Mouse (Mus musculus): Measurements from ENCODE around the gene Camkv. TPM values are rescaled to one million over a fixed set of nuclear protein-coding genes. Genes with fewer than 3 reads are reported as not detected.

Camkv gene
- total RNA-seq, 2 experiments from 2014 or later: 0.22 TPM; not detected in 1

- DNase-seq: no peak
- Histone ChIP-seq H3K4me3 (no peak overlapping the region), H3K27ac (0 out of 2 replicates have a peak overlapping the region, but pooled peaks have one; percentile 9)
- no peak for TF ChIP-seq CTCF (IDR thresholded peaks at IDR 0.05)
- intact Hi-C loops (cut with DNase I): no loop called here
These were observed 36.4 kb downstream of the Camkv start for GRCm38 (mm10) chr9:107971690-107972541.

- DNase-seq: no peak
- intact Hi-C loops (cut with DNase I): no loop called here
- no peak for TF ChIP-seq CTCF (IDR thresholded peaks at IDR 0.05)
- Histone ChIP-seq H3K27ac (peak overlapping the region; percentile 84), H3K4me3 (peak overlapping the region; percentile 71; the same call in 1 of the 2 replicates)
These were observed 39.2 kb downstream of the Camkv start for GRCm38 (mm10) chr9:107974491-107975171.

DNA sequence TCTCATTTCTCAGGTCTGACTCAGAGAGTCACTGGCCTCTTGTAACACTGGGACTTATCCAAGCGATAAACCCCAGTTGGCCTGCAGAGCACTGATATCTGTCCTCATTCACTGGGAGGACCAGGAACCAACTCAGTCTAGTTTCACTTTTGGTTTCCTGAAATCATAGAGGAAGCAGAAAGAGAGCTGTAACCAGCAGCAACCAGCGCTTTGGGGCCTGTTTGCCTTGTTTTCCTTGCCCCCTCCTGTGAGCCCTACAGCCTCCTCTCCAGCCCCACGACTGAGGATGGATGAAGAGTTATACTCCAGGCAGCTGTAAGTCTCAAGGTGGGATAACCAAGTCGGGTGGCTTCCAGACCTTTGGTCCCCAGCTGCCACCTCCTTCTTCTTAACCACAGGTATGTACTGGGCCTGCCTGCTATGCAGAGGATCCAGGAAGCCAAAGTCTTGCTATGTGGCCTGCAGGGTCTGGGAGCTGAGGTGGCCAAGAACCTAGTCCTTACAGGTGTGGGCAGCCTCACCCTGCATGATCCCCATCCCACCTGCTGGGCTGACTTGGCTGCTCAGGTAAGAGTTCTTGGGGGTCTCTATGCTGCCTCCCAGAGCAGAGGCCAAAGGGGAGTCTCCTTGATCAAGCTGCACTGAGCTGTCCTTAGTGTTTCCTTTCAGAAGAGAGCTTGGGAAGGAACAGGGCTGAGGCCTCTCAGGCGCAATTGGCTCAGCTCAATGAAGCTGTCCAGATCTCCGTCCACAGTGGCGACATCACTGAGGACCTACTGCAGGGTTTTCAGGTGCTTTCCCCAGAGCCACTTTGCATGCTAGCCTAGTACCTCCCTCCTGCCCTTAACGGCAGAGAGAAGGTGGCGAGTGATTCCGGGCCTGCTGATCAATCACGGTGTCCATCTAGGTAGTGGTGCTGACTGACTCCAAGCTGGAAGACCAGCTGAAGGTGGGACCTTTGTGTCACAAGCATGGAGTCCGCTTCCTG is 40.2 kb downstream of the Camkv start, which contains the start of gene Uba7:
TSS of gene Uba7 (plus strand) at position 107 of the 988 bp plus-strand sequence.
- no peak for TF ChIP-seq CTCF (IDR thresholded peaks at IDR 0.05)
- intact Hi-C loops (cut with DNase I): no loop called here
- Histone ChIP-seq H3K27ac (peak within 1 kb of the TSS; percentile 84), H3K4me3 (peak within 1 kb of the TSS; percentile 71)
- no peak for DNase-seq

DNA sequence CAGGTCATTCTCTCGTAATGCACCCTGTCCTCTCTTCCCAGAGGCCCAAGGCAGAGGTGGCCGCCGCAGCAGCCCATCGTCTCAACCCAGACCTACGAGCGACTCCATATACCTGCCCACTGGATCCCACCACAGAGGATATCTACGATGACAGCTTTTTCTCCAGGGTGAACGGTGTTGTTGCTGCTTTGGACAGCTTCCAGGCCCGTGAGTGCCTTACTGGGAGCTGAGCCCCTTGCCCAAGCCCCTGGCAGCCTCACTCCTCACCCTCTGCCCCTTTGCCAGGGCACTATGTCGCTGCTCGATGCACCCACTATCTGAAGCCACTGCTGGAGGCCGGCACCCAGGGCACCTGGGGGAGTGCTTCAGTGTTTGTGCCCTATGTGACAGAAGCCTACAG is 43.3 kb downstream of the Camkv start:
- no peak for TF ChIP-seq CTCF (IDR thresholded peaks at IDR 0.05)
- H3K27ac ChIP-seq: no peak overlapping the region
- intact Hi-C loops (cut with DNase I): no loop called here

GRCm38 (mm10) chr9:107981684-107982605 is 46.5 kb downstream of the Camkv start:
- TF ChIP-seq CTCF (IDR thresholded peaks at IDR 0.05): no peak
- intact Hi-C loops (cut with DNase I): no loop called here
- no peak for DNase-seq
- Histone ChIP-seq H3K27ac (peak overlapping the region; percentile 89), H3K4me3 (peak overlapping the region; percentile 73)

More for the DNA sequence above, 43.3 kb downstream of the Camkv start:
- no peak overlapping the region for H3K4me3 ChIP-seq
- no peak for DNase-seq

- no peak for TF ChIP-seq CTCF (IDR thresholded peaks at IDR 0.05)
- Histone ChIP-seq H3K4me3 (peak within 1 kb of the TSS; percentile 73), H3K27ac (peak within 1 kb of the TSS; percentile 89)
- intact Hi-C loops (cut with DNase I): no loop called here
- peak; percentile 72 for DNase-seq
These were observed 47.3 kb downstream of the Camkv start, which contains the start of gene Gm20661 for GRCm38 (mm10) chr9:107982681-107983346. Gene Gm20661 (plus strand): TSS chr9:107983058.

DNA sequence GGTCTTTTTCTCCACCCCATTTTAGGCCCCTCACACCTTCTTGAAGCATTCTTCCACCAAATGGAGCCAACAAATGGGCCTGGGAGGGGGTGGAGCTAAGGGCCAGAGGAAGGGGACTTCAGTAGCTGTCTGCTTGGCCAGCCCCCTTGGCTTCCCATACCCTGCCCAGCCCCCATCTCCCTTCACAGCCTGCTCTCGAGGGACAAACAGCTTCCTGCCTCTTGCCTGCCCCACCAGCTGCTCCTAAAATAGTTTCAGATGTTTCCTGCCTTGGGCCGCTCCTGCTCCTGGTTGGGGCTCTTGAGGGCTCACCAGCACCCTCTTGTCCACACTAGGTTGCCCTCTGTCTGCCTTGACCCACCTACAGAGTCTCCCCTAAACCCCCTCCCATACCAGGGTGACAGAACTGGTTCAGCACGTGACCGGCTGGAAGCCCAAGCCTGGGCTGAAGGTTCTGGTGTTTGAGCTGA is 48.0 kb downstream of the Camkv start:
- intact Hi-C loops (cut with DNase I): no loop called here
- no peak for TF ChIP-seq CTCF (IDR thresholded peaks at IDR 0.05)
- peak; percentile 81 for DNase-seq
- Histone ChIP-seq H3K27ac (peak overlapping the region; percentile 89), H3K4me3 (peak overlapping the region; percentile 73)

- intact Hi-C loops (cut with DNase I): loop anchor here (2.0 kb wide), 1 partner anchor 69 kb away; the partner anchor contains the start of gene Amigo3
- H3K27ac ChIP-seq: peak overlapping the region; percentile 89
- peak overlapping the region; percentile 73 for H3K4me3 ChIP-seq
- peak; percentile 34 for DNase-seq
- no peak for TF ChIP-seq CTCF (IDR thresholded peaks at IDR 0.05)
These were observed 48.7 kb downstream of the Camkv start for GRCm38 (mm10) chr9:107984052-107984753.

- peak overlapping the region; percentile 73 for H3K4me3 ChIP-seq
- DNase-seq: no peak
- no peak for TF ChIP-seq CTCF (IDR thresholded peaks at IDR 0.05)
- intact Hi-C loops (cut with DNase I): loop anchor here (2.0 kb wide), 1 partner anchor 68 kb away; the partner anchor contains the start of gene Amigo3
- peak overlapping the region; percentile 89 for H3K27ac ChIP-seq
These were observed 49.2 kb downstream of the Camkv start for GRCm38 (mm10) chr9:107984754-107985055.

Data from gastrocnemius, adult 2 months (tissue).